Mouse (Mus musculus): ENCODE measurements around the gene Med11. TPM values are rescaled to one million over a fixed set of nuclear protein-coding genes. Genes with fewer than 3 reads are reported as not detected.
"Not testable (repeated sequence)": the region's sequence is repeated elsewhere in the genome, so short reads cannot be mapped to it uniquely, and the experiment has no call there.

Gene Med11
- polyA plus RNA-seq (2014; fragmentation: Nextera tagmentation; extraction: Ambion mirVana): 41.8 and 45.8 TPM in 2 replicates

DNA sequence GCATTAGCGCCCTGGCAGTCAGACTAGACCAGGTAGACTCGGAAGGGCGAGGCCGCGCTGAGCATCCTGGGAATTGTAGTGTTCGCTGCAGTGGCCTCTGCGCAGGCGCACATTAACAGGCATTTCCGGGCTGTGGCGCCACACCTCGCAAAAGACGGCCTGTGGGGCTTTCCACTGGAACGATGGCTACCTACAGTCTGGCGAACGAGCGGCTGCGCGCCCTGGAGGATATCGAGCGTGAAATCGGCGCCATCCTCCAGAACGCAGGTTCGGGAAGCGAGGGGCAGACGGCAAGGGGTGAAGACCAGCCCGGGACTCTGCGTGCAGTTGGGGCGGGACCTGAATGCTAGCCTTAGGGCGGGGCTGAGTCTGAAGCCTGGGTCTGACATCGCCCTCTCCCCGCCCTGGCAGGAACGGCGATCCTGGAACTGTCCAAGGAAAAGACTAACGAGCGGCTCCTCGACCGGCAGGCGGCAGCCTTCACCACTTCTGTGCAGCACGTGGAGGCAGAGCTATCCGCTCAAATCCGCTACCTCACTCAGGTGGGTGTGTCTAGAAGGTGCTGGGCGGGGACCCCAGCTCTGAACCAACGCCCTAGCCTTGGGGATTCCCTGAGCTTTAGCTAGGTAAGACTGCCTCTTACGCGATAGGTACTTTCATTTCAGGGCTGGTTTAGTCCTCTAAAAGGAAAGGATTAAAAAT lies at the start of gene Med11:
Gene Med11 (plus strand): TSS at position 123 of the 702 bp plus-strand sequence.
- H3K27me3 ChIP-seq (ENCODE audit: control insufficient read depth, insufficient read depth, low read length): no peaks in the 10 kb centered on the region
- H3K4me2 ChIP-seq (replicated peaks): peak within 1 kb of the TSS; percentile 66
- under 1% methylated on average over 46 of the region's 46 CpGs for WGBS
- peaks cover 14% of the 10 kb centered on the region for H3K4me1 ChIP-seq (replicated peaks; ENCODE audit: control insufficient read depth, insufficient read depth, low read length)
- H3K4me3 ChIP-seq (replicated peaks; ENCODE audit: low read length): peak within 1 kb of the TSS; percentile 47
- peak within 1 kb of the TSS; percentile 92 for H3K27ac ChIP-seq
- H3K9me3 ChIP-seq (ENCODE audit: control insufficient read depth, low read length): no peaks in the 10 kb centered on the region
- peak within 1 kb of the TSS; percentile 66 for H3K9ac ChIP-seq
- H3K36me3 ChIP-seq (replicated peaks; ENCODE audit: control insufficient read depth, insufficient read depth): peaks cover 5% of the 10 kb centered on the region; the same call in 1 of the 2 replicates
- DNase-seq (ENCODE audit: low spot score) (peak; percentile 94), ATAC-seq (ENCODE audit: low FRiP score) (peak; percentile 96)

DNA sequence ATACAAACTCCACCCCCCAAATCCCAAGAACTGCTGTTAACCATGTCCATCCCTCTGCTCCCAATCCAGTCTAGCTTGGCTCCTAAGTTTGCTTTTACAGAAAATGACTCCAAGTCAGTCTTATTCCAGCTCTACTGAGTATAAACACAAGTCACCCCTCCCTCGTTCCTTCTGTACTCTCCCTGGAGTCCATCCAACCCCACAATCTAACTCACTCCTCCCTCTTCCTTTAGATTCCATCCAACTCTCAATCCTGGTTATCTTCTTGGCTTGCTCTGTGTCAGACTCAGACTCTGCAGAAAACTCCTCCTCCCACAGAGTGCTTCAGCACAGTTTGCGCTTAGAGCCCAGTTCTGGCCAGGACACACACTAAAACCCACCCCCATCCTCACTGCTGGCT lies 48.1 kb upstream of the Med11 start:
- H3K27me3 ChIP-seq (ENCODE audit: control insufficient read depth, insufficient read depth, low read length): no peaks in the 10 kb centered on the region
- no peak overlapping the region for H3K4me2 ChIP-seq (replicated peaks)
- H3K27ac ChIP-seq: no peak overlapping the region
- H3K4me3 ChIP-seq (replicated peaks; ENCODE audit: low read length): no peak overlapping the region
- H3K4me1 ChIP-seq (replicated peaks; ENCODE audit: control insufficient read depth, insufficient read depth, low read length): peaks cover 8% of the 10 kb centered on the region
- DNase-seq (ENCODE audit: low spot score): no peak
- ATAC-seq (ENCODE audit: low FRiP score): no peak
- peaks cover 59% of the 10 kb centered on the region for H3K36me3 ChIP-seq (replicated peaks; ENCODE audit: control insufficient read depth, insufficient read depth)
- H3K9ac ChIP-seq: no peak overlapping the region
- no peaks in the 10 kb centered on the region for H3K9me3 ChIP-seq (ENCODE audit: control insufficient read depth, low read length)
- WGBS: 91% methylated on average over 2 of the region's 2 CpGs

DNA sequence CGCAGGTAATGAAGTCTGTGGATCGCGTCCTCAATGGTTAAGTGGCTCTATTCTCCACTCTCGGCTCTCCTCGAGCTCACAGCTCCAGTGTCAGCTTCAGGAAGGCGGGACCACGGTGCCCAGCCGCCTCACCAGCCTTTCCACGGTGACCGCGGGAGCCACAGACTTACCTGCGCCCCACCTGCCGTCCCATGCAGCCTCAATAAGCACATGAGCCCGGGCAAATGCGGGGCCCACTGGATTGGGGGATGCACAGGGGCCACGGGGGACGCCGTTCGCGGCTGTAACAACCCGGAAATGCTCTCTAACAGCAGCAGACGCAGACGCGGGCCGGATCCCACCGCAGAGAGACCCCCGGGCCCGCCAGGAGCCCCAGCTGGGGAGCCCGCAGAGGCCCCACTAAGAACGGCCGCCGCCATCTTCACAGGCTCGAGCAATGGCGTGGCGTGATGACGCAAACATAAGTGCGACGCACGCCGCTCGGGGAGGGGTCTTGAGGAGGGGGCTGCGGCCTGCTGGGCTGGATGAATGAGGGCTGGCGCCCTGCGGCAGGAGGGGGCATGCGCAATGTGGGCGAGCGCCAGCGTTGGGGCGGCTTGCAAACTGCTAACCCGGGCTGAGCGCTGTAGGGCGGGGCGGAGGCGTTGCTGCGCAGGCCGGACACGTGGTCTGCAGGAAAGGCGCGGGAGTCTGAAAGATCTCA lies 42.0 kb upstream of the Med11 start, which contains the start of gene Pelp1:
Gene Pelp1 (minus strand): TSS at position 438 of the 703 bp plus-strand sequence.
- peak within 1 kb of the TSS; percentile 94 for H3K4me2 ChIP-seq (replicated peaks)
- ATAC-seq (ENCODE audit: low FRiP score) (peak; percentile 98), DNase-seq (ENCODE audit: low spot score) (peak; percentile 95)
- peaks cover 8% of the 10 kb centered on the region; the same call in 1 of the 2 replicates for H3K36me3 ChIP-seq (replicated peaks; ENCODE audit: control insufficient read depth, insufficient read depth)
- peaks cover 17% of the 10 kb centered on the region for H3K4me1 ChIP-seq (replicated peaks; ENCODE audit: control insufficient read depth, insufficient read depth, low read length)
- WGBS: under 1% methylated on average over 59 of the region's 59 CpGs
- no peaks in the 10 kb centered on the region for H3K27me3 ChIP-seq (ENCODE audit: control insufficient read depth, insufficient read depth, low read length)
- H3K9ac ChIP-seq: peak within 1 kb of the TSS; percentile 95
- H3K4me3 ChIP-seq (replicated peaks; ENCODE audit: low read length): peak within 1 kb of the TSS; percentile 90
- no peaks in the 10 kb centered on the region for H3K9me3 ChIP-seq (ENCODE audit: control insufficient read depth, low read length)
- peak within 1 kb of the TSS; percentile 39 for H3K27ac ChIP-seq

DNA sequence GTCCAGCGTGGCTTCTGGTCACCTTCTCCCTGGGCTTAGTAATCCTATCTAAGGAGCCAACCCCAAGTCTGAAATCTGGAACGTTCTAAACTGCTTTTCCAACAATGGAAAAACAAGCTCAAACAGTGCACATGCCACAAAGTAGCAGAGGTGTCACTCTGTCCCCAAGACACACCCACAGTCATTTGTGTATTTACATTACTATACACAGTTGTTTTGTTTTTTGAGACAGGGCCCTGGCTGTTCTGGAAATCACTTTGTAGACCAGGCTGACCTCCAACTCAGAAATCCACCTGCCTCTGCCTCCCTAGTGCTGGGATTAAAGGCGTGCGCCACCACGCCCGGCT lies 41.4 kb upstream of the Med11 start:
- no peak for ATAC-seq (ENCODE audit: low FRiP score)
- peaks cover 17% of the 10 kb centered on the region for H3K4me1 ChIP-seq (replicated peaks; ENCODE audit: control insufficient read depth, insufficient read depth, low read length)
- 63% methylated on average over 6 of the region's 6 CpGs for WGBS

DNA sequence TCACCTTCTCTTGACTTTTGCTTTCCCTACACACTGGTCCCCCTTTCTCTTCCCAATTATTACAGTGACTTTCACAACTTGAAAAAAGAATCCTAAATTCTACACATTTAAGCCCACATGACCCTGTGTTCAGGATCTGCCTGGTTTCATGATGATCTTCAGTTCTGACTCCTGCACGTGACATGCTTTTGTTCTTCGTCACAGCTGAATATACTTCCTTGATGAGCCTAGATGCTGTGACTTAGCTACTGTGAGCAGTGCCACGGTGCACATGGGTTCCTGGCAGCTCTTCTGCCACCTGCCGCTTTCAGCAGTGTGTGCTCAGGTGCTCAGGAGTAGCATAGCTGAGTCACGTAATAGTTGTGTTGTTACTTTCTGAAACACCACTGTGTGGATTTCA lies 39.1 kb upstream of the Med11 start:
- H3K27ac ChIP-seq: no peak overlapping the region
- ATAC-seq (ENCODE audit: low FRiP score): no peak
- H3K9me3 ChIP-seq (ENCODE audit: control insufficient read depth, low read length): no peaks in the 10 kb centered on the region
- H3K27me3 ChIP-seq (ENCODE audit: control insufficient read depth, insufficient read depth, low read length): no peaks in the 10 kb centered on the region
- DNase-seq (ENCODE audit: low spot score): no peak
- H3K4me3 ChIP-seq (replicated peaks; ENCODE audit: low read length): no peak overlapping the region
- peaks cover 17% of the 10 kb centered on the region for H3K4me1 ChIP-seq (replicated peaks; ENCODE audit: control insufficient read depth, insufficient read depth, low read length)
- no peak overlapping the region for H3K9ac ChIP-seq
- H3K36me3 ChIP-seq (replicated peaks; ENCODE audit: control insufficient read depth, insufficient read depth): no peaks in the 10 kb centered on the region
- H3K4me2 ChIP-seq (replicated peaks): no peak overlapping the region
- 79% methylated on average over 5 of the region's 5 CpGs for WGBS

More for the DNA sequence above, 41.4 kb upstream of the Med11 start:
- no peaks in the 10 kb centered on the region for H3K9me3 ChIP-seq (ENCODE audit: control insufficient read depth, low read length)
- H3K27ac ChIP-seq: peak overlapping the region; percentile 39
- H3K9ac ChIP-seq: peak overlapping the region; percentile 95
- H3K36me3 ChIP-seq (replicated peaks; ENCODE audit: control insufficient read depth, insufficient read depth): peaks cover 3% of the 10 kb centered on the region; the same call in 1 of the 2 replicates
- peak overlapping the region; percentile 94 for H3K4me2 ChIP-seq (replicated peaks)
- H3K27me3 ChIP-seq (ENCODE audit: control insufficient read depth, insufficient read depth, low read length): no peaks in the 10 kb centered on the region
- DNase-seq (ENCODE audit: low spot score): no peak
- peak overlapping the region; percentile 90 for H3K4me3 ChIP-seq (replicated peaks; ENCODE audit: low read length)

DNA sequence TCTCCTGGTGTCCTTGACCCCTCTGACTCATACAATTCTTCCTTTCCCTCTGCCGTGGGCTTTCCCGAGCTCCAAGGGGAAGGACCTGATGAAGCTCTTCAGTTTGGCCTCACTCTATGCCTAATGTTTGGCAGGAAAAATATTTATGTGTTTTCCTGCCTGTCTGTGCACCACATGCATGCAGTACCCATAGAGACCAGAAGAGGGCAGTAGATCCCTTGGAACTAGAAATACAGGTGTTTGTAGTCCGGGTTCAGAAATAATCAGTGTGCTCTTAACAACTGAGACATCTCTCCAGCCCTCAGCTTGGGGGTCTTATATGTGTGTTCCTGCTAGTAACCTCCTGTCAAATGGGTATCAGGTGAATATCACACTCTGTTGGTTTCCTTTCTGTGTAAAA lies 37.8 kb upstream of the Med11 start:
- DNase-seq (ENCODE audit: low spot score): peak; percentile 90
- no peak for ATAC-seq (ENCODE audit: low FRiP score)
- H3K9me3 ChIP-seq (ENCODE audit: control insufficient read depth, low read length): no peaks in the 10 kb centered on the region

DNA sequence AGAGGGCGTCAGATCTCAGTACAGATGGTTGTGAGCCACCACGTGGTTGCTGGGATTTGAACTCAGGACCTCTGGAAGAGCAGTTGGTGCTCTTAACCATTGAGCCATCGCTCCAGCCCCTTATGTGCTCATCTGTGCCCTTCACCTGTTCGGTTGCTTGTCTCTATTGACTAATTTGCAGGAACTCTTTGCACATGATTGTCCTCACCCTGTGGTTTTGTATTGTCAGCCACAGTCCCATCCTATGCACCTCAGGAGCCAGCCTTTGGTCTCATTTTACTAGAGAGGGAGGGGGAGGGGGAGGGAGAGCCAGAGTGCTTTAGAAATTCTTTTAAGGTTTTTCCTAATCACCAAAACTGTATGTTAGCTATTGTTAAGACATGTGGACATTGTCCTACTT lies 33.5 kb upstream of the Med11 start:
- H3K9ac ChIP-seq: no peak overlapping the region
- H3K4me3 ChIP-seq (replicated peaks; ENCODE audit: low read length): no peak overlapping the region
- H3K27me3 ChIP-seq (ENCODE audit: control insufficient read depth, insufficient read depth, low read length): no peaks in the 10 kb centered on the region
- H3K9me3 ChIP-seq (ENCODE audit: control insufficient read depth, low read length): no peaks in the 10 kb centered on the region
- H3K36me3 ChIP-seq (replicated peaks; ENCODE audit: control insufficient read depth, insufficient read depth): no peaks in the 10 kb centered on the region
- no peak for DNase-seq (ENCODE audit: low spot score)
- H3K27ac ChIP-seq: no peak overlapping the region
- no peak overlapping the region for H3K4me2 ChIP-seq (replicated peaks)
- 66% methylated on average over 4 of the region's 4 CpGs for WGBS
- H3K4me1 ChIP-seq (replicated peaks; ENCODE audit: control insufficient read depth, insufficient read depth, low read length): no peaks in the 10 kb centered on the region
- no peak for ATAC-seq (ENCODE audit: low FRiP score)

More for the DNA sequence above, 37.8 kb upstream of the Med11 start:
- H3K27me3 ChIP-seq (ENCODE audit: control insufficient read depth, insufficient read depth, low read length): no peaks in the 10 kb centered on the region
- 6% methylated on average over 3 of the region's 3 CpGs for WGBS
- H3K27ac ChIP-seq: no peak overlapping the region
- no peak overlapping the region for H3K4me3 ChIP-seq (replicated peaks; ENCODE audit: low read length)
- no peak overlapping the region for H3K9ac ChIP-seq
- H3K4me1 ChIP-seq (replicated peaks; ENCODE audit: control insufficient read depth, insufficient read depth, low read length): peaks cover 5% of the 10 kb centered on the region
- H3K4me2 ChIP-seq (replicated peaks): no peak overlapping the region
- H3K36me3 ChIP-seq (replicated peaks; ENCODE audit: control insufficient read depth, insufficient read depth): no peaks in the 10 kb centered on the region

DNA sequence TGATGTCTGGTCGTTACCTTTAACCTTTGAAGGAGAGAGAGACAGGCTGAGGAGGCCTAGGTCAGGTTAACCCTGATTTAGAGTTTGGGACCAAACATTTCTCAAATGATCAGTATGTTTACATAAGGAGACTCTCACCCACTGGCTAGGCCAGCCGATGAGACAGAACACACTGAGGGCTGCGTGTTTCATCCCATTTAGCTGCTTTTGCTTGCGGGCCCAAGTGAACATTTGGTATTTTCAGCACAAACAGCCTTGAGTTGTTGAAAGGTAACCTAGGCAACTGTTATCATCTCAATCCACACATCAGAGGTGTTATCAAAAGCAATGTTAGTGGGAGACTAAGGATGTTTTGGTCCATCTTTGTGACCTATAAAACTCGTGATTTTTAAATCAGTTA lies 32.2 kb upstream of the Med11 start:
- WGBS: 78% methylated on average over 5 of the region's 5 CpGs
- H3K9ac ChIP-seq: no peak overlapping the region
- DNase-seq (ENCODE audit: low spot score): no peak

DNA sequence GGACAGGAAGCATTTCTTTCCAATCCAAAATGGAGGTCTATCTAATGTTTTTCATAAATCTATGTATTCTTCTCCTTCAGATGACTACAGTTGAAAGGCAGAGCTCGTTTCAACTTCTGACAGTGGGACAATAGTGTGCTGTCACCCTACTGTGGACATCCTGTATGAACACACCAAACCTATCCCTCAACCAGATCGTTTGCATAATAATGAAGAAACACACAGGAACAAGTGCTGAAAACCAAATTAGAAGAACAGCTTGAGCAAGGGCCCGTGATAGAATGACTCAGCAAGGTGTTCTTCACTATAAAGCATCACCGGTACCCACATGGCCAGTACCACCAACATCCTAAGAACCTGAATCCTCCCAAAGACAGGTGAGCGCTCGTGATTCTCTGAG lies 25.1 kb upstream of the Med11 start:
- not testable (repeated sequence) for DNase-seq (ENCODE audit: low spot score); H3K9me3 ChIP-seq (ENCODE audit: control insufficient read depth, low read length); H3K4me2 ChIP-seq (replicated peaks); H3K36me3 ChIP-seq (replicated peaks; ENCODE audit: control insufficient read depth, insufficient read depth); H3K27me3 ChIP-seq (ENCODE audit: control insufficient read depth, insufficient read depth, low read length); H3K4me1 ChIP-seq (replicated peaks; ENCODE audit: control insufficient read depth, insufficient read depth, low read length); H3K27ac ChIP-seq; H3K4me3 ChIP-seq (replicated peaks; ENCODE audit: low read length); H3K9ac ChIP-seq; ATAC-seq (ENCODE audit: low FRiP score)
- 74% methylated on average over 6 of the region's 6 CpGs for WGBS

More for the DNA sequence above, 32.2 kb upstream of the Med11 start:
- H3K36me3 ChIP-seq (replicated peaks; ENCODE audit: control insufficient read depth, insufficient read depth): no peaks in the 10 kb centered on the region
- no peak overlapping the region for H3K27ac ChIP-seq
- no peak for ATAC-seq (ENCODE audit: low FRiP score)
- H3K27me3 ChIP-seq (ENCODE audit: control insufficient read depth, insufficient read depth, low read length): no peaks in the 10 kb centered on the region
- no peaks in the 10 kb centered on the region for H3K9me3 ChIP-seq (ENCODE audit: control insufficient read depth, low read length)
- no peaks in the 10 kb centered on the region for H3K4me1 ChIP-seq (replicated peaks; ENCODE audit: control insufficient read depth, insufficient read depth, low read length)
- H3K4me3 ChIP-seq (replicated peaks; ENCODE audit: low read length): no peak overlapping the region
- H3K4me2 ChIP-seq (replicated peaks): no peak overlapping the region

All from hindbrain, embryonic 14.5 days (tissue).